Mouse (Mus musculus) heart, adult 8-10 months (tissue): ENCODE measurements around the gene Naip1. TPM values are rescaled to one million over a fixed set of nuclear protein-coding genes. Genes with fewer than 3 reads are reported as not detected.
"Not testable (repeated sequence)": the region's sequence is repeated elsewhere in the genome, so short reads cannot be mapped to it uniquely, and the experiment has no call there.

Source experiments
- DNase-seq: peaks from one replicate; pipeline ENCODE4 v3.0.0; 2022; ENCODE audit warnings: low spot score
- total RNA-seq, 4 experiments: library from RNA; stranded (reverse); gene quantifications; 2 replicates each; pipeline ENCODE4 v1.2.4; 2022

The Naip1 gene
- total RNA-seq = under 1 TPM in 1 of 4 experiments, not detected in 3; 0.46 TPM

DNA sequence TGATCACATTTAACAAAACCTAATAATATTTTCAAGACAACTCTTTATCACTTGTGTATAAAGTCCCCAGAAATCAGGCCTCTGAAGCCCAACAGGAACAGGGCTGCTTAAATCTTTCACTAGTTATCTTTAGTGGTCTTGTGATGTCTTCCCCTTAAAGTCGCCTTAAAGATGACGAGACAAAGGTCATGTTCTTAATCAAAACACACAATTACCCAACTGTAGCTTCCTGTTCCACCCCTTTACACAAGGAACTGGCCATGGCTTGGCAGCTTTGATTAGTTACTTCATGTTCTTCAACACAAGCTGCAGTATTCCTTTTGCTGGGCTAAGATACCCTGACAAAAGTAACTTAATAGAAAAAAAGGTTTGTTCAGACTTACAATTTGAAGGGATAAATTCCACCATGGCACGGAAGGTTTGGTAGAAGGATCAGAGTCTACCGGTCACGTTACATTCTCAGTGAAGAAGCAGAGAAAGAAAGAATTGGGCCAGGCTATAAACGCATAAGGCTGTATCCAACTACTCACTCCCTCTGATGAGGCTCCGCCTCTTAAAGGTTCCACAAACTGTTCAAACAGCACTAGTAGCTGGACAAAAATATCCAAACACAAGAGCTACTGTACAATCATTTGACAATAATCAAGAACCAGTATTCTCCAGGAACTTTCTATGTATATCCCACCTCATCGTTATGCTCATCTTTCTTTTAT is at the start of gene Naip1:
Naip1 (minus strand) TSS at position 455 of the 713 bp plus-strand sequence.
- DNase-seq = not testable (repeated sequence)

DNA sequence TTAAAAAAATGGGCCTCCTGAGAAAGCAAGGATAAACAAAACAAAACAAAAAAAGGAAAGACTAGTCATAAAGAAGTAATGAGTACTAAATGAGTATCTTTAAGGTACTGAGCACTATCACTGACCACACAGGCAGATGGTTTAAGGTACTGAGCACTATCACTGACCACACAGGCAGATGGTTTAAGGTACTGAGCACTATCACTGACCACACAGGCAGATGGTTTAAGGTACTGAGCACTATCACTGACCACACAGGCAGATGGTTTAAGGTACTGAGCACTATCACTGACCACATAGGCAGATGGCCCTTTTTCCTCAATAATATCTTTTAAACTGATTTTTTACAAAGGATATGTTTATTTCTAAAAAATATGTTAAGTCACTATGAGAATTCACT is 47.0 kb upstream of the Naip1 start:
- DNase-seq = not testable (repeated sequence)

DNA sequence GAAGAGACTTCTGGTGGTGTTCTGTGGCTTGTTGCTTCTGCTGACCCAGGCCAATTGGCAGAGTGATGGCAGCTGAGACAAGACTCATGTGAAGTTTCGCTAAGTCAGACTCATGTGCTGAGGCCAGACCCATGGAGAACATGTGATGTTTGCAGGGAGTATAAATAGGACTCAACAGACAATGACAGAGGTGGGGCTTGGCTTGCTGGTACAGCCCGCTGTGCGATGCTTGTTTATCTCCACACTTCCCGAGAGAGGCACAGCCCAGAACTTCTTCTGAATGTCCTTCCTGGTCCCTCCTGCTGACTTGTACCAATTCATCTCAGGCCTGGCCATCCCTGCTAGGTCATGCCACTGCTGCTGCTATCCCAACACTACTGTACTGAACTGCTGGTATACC is 42.7 kb upstream of the Naip1 start:
- no peak for DNase-seq

DNA sequence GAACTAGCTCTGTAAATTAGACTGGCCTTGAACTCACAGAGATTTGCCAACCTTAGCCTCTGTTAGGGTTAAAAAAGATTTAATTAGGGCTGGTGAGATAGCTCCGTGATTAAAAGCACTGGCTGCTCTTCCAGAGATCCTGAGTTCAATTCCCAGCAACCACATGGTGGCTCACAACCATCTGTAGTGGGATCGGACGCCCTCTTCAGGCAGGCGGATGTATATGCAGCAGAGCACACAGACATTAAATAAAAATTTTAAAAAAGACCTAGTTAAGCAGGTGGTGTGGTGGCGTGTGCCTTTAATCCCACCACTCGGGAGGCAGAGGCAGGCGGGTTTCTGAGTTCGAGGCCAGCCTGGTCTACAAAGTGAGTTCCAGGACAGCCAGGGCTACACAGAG is 41.7 kb upstream of the Naip1 start:
- not testable (repeated sequence) for DNase-seq

DNA sequence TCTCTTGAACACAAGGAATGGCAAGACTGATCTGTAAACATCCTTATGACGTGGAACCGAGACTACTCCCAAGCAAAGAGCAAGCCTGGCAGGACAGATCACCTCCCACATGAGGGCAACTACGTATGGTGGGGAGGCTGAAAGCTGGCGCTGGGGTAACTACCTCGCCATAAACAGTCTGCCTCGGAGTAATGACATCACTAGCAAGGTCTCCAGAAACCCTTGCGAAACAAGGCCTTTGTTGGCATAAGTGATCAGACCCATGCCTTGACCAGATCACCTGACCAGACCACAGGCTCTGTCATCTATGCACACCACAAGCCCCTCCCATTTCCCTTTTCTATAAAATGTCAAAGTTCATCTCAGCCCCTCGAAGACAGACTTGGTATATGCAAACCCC is 40.6 kb upstream of the Naip1 start:
- no peak for DNase-seq

DNA sequence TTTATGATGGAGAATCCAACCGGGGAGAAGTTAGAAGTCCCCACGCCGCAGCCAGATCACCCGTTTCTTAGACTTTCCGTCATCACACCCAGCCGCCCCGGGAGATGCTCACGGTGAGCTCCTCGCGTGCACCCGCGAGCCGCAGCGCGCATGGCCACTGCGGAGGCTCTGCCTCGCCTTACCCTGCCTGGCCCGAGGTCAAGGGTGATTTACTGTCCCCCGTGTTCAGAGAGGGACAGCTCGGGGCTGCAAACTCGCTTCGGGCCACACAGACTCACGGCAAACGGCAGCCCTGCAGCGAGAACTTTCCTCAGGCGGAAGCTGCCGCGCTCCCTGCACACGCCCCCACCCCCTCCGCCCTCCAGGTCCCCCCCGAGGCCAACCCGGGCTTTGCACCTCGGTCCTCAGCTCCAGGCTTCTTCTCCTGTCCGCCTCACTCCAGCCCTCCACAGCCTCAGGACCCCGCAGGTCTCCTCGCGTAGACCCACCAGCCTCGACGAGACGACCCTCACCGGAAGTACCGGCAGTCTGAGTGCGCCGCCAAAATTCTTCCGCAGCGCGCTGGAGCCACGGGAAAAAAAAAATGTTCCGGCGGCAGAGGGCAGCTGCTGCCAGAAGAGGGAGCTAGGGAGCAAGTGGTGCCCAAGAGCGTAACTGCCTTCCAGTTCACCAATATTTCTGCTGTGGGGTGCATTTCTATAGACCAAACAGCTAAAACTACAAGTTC is 39.6 kb upstream of the Naip1 start, which contains the start of gene Gtf2h2:
Gtf2h2 (minus strand) TSS at position 519 of the 727 bp plus-strand sequence.
- peak; percentile 77 for DNase-seq

DNA sequence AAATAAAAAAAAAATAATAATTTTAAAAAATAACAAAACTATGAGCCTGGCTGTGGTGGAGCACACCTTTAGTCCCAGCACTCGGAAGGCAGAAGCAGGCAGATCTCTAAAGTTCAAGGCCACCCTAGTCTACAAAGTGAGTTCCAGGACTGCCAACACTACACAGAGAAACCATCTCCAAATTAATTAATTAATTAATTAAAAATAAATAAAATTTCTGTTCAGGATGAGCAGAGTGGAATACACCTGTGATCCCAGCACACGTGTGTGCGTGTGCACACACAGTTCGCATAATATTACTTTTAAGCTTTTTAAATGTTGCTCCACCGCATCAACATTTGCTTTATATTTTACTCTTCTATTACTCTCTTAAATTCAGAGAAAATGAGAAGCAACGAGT is 39.0 kb upstream of the Naip1 start:
- DNase-seq = no peak

DNA sequence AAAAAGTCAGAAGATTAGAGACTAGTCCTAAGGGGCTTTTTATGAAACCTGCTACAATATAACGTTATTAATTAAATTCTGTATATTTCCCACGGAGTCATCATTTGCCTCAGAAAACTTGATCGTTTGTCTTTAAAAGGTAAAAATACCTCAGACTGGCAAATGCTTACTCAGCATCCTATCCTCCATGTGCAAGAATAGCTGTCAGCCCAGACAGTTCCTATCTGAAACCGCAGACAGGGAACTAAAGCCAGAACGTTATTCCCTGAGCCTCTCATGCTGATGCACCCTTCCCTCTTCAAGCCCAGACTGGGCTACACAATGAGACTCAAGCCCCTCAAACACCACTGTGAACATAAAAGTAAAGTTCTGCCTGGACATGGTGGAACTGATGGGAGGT is 37.8 kb upstream of the Naip1 start:
- DNase-seq = no peak

DNA sequence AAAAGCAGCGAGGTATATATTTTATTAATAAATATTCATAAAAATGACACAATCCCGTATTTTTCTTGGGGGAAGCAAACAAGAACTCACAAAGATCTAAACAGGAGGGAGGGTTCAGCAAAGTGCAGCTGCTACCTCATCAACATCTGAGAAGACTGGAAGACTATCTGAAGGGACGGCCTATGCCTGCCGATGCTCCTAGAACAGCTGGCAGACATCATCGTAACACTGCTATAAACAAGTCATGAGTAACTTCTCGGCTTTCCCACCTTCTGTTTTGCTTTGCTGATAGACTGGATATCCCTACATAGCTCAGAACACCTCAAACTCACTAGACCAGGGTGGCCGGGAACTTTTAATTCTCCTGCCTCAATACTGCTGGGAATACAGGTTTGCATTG is 30.9 kb upstream of the Naip1 start:
- DNase-seq = no peak

DNA sequence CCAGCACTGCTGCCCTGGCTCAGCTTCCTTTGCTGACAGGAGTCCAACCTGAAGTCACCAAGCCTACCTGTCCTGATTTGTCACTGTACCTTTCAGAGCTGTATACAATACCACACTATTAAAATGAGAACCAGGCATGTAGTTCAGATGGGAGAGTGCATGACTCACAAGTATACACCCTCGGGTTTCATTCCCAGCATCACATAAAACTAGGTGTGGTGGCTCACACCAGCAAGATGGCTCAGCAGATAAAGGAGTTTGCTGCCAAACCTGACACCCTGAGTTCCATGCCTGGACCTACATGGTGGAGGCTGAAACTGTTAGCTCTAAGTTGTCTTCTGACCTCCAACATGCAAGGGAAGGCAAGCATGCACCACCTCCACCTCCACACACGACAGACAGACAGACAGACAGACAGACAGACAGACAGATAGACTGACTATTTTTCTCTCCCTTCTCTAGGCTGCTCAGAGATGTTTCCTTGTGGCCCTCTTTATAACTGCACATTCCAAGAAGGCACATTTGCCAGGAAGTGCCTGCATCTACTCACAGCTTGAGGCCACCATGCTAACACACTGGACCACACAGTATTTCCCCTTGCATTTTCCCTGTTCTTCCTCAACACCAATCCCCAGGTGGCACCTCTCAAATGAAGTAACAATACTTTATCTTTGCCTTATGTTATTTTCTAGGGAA is 11.0 kb upstream of the Naip1 start:
- DNase-seq = no peak

DNA sequence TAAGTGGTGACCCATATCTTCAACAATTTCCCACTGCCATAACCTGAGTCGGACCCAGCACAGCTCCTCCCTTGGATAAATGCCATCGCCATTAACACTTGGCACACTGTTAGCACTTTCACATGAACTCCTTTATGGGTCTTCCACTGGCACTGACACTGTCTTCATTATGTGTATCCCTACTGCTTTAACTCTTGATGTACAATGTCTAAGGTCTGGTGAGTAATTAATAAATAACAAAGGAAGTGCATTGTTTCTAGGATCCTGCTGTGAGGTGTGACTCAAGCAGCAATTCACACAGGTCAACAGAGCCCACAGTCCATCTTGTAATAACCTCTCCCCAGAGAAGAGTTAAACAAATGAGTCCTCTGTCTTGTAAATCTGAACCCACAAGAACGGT is 8.7 kb upstream of the Naip1 start:
- DNase-seq = no peak

DNA sequence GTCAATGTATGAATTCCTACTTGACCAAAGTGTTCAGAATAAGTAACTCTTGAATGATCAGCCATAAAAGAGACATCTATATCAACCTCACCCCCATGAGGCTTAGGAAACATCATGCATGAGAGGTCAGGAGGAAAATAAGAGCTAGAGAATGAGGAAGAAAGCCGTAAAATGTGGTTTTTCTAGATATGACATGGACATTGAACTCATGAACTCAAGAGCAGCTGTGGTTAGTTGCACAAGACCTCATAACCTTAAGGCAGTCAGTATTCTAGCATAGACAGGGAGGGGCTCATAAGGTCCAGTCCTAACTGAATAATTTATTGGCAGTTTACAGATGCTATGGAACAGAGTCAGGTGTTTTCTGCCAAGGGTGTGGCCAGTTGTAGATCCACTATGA is 3.2 kb downstream of the Naip1 start:
- DNase-seq = no peak

DNA sequence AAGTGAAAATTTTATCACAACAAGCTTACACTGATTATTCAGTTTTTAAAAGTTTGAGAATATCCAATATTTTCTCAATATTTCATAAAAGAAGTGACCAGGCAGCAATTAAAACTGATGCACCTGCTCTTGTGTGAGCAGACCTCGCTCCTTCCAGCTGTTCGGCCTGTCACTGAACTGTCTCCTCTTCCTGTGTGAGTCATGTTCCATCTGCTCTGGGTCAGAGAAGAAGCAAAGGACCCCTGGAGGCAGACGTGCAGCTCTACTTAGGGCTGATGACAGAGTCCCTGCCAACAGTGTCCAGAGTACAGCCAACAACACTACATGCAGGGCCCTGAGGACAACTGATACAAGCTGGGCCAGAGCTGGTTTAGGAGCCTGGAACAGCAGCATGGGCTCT is 12.6 kb downstream of the Naip1 start:
- DNase-seq = no peak

DNA sequence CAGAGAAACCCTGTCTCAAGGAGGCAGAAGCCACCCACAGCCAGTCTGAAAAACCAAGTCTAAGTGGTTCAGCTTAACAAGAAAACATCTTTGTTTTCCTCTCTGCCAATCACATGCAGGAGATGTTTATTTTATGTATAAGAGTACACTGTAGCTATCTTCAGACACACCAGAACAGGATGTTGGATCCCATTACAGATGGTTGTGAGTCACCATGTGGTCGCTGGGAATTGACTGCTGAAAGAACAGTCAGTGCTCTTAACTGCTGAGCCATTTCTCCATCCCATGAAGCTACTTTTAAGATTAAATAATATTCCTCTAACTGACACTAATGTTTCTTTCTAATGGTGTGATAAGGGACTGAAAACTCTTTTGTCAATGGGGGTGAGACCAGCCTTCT is 14.0 kb downstream of the Naip1 start:
- DNase-seq = no peak

DNA sequence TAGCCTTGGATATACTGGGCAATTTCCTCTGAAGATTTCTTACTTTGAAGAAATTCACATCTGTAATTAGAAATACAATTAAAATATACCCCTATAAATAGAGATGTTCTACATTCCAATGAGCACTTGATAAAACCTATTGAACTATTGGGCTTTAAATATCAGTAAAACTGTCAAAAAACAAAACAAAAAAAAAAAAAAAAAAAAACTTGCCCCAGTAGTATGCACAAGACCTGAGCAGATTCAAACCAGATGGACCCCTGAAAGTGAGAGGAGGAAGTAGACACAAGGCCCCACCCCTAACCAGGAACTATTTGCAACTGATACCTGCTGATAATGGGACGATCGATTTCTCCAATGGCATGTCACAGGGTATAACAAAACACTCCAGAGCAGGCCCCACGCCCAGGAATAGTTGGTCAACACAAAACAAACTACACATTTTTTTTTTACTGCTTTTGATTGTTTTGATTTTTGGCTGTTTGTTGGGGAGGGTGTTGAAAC is 15.3 kb downstream of the Naip1 start:
- DNase-seq = no peak

DNA sequence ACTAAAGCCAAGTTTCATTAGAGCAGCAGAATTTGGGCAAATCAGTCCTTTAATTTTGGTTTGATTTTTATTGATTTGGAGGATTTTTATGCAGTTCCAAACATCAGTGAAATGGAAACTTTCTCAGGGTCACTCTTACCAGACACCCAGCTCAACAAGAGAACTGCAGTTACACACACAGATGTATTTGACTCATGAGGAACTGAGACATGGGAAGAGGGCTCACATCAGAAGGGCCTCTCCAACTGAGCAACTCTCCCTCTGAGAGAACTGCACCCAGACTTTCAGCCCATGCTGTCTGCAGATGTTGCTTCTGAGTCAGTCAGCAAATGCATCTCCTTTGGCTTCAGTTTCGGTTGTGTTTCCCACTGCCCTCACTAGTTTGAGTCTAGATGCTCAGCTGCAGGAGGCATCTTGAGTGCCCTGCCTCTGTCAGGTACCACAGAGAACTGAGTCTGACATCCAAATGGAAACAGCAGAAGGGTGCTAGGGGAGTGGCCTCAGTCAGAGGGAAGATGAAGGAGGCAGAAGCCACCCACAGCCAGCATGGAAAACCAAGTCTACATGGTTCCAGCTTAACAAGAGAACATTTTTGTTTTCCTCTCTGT is 16.0 kb downstream of the Naip1 start:
- not testable (repeated sequence) for DNase-seq

DNA sequence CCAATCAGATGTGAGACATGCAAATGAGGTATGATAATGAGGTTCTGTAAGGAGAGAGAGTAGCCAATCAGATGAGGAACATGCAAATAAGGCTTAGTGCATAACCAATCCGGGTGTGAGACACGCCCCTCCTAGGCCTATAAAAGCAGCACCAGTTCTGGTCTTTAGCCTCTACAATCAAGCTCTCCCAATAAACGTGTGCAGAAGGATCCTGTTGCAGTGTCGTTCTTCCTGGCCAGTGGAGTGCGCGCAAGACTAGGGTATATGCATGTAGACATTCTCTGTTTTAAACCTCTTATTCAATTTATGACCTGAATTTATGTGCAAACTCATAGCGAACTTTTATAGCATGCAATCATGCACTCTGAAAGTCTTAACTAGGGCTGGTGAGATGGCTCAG is 32.7 kb downstream of the Naip1 start:
- DNase-seq = not testable (repeated sequence)

DNA sequence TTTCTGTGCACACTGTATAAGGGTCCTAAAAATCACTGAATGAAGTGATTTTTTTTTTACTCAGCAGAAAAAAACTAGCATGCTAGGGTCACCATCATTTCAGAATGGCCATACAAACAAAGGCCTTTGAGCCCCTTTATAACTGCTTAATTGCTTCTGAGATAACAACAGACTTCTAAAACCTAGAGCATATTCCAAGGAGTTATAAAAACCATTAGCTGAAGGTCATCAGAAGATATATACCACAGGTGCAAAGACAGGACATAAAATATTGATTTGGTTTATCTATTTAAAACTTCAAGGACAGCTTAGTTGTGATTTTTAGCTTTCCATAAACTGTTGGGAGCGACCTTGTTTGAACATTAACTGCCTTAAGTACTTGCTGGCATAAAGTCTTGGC is 38.2 kb downstream of the Naip1 start:
- no peak for DNase-seq

DNA sequence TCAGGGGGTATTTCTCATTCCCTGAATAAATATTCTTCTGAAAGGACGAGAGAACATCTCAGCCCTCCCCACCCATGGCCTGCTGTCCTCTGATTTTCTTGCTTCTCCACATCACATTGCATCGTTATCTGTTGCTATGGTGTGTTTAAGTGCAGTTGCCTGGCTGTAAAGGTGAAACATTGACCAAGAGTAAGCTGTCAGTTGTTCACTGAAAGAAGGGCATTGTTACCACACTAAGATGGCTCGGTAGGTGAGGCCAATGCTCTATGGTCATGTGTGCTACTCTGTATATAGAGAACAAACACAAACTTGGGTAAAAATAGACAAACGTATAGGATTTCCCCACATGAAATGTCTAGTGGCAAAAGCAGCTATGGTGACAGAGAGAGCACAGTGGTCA is 42.8 kb downstream of the Naip1 start:
- no peak for DNase-seq

DNA sequence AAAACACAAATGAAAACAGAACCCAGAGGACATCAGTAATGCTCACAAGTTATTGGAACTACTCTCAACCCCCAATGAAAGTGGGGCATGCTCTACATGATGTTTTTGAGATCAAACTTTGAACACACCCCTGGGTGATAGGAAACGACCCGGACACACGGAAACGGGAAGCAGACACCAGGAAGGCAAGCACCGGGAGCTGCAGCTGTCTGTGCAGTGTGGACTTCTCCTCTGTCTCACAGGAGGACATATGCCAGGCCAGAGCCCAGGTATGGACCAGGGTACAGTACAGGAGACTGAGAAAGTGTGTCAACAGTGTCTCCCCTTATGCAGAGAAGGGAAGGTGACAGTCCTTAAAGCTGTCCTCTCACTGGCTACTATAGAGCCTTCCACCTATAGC is 43.5 kb downstream of the Naip1 start:
- no peak for DNase-seq

DNA sequence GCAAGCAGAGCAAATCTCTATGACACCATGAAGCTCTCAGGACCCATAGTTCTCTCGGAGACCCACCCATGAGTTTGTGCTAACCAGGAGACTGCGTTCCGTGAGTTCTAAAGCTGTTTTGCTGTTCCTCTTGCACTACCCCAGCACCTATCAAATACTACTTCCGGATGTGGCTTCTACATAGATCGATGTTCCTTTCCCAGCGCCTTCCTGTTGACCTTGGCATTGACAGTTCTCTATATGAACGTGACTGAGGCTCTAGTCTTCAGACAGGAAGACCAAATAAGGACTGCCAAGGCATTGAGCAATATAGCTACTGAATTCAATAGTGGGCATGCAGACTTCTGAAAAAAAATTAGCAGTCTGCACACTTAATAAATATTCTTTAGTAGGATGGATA is 44.4 kb downstream of the Naip1 start:
- no peak for DNase-seq
